Mouse (Mus musculus): ENCODE data around the gene Aco2.

DNA sequence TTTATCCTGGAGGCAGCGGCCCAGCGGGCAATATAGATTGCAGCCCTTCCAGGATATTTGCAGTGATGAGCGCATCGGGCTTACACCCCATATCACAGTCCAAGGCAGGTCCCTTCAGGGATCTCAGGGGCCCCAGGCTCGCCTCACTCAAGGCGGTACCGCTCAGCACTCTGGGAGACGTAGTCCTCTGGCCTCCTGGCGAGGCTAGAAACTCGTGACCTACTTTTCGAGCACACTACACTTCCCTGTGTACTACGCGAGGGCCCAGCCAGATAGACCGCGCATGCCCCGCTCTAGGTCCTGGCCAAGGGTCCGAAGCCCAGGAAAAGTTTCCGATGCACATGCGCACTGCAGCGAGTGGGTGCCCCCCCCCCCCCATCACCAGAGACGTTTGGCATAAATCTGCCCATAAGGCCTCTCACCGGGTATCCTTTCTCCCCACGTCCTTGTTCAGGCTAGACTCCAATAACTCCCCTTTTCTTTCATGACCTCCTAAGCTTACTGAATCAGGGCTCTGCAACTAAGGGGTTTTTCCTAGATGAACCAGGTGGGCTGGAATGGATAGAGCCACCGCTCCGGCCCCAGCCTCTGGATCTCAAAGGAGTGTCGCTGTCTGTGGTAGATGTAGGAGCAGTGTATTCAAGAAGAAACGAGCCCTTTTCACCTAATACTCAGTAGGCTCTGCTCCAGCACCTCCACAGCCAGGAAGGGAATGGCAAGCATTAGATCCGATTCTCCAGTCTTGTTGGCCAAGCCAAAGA lies 15.9 kb upstream of the Aco2 start:
- TF ChIP-seq EP300 (IDR thresholded peaks at IDR 0.05; ENCODE audit: insufficient read depth, low read depth, low read length) = no peak
- no peak for TF ChIP-seq CTCF (IDR thresholded peaks at IDR 0.05; ENCODE audit: low read depth, low read length)
- no peak for TF ChIP-seq POLR2A (IDR thresholded peaks at IDR 0.05; ENCODE audit: insufficient read depth, low read length)

Data from ES-Bruce4 (cell line).